Mouse (Mus musculus): Measurements from ENCODE around the gene 4930524N10Rik. TPM values are rescaled to one million over a fixed set of nuclear protein-coding genes. Genes with fewer than 3 reads are reported as not detected.

4930524N10Rik gene
- total RNA-seq (2023) = not detected

DNA sequence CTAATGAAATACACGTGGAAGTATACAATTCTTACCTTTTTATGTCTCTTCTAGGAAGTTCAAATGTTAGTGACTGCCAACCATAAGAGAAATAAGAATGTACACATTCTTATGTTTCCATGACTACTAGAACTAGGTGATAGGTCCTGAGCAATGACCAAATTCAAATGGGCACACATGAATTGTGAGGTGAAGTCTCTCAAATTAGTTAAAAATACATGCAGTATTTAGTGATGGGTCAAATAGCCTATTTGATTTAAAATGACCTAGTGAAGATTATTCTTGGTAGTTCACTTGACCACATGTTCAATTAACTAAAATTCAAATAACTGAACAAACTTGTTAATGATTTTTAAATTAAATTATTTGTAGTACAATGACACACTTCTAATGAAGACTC, at the start of gene 4930524N10Rik:
Gene 4930524N10Rik, minus strand, starts transcription at position 101 of the 400 bp plus-strand sequence.

Other genes starting within 250 kb of the 4930524N10Rik start
- gene Gm15140, start 222.7 kb downstream of the 4930524N10Rik start, total RNA-seq (2023) = not detected
- not detected for gene Samt4, start 138.6 kb upstream of the 4930524N10Rik start, total RNA-seq (2023)
- not detected for gene Samt2, start 236.0 kb upstream of the 4930524N10Rik start, total RNA-seq (2023)